Mouse (Mus musculus) kidney, adult 11 months (tissue): ENCODE results near the gene Tmem131l.
A peak's percentile ranks its signal among the peaks of the same experiment; 100 is the strongest.

Experiments used
- DNase-seq: peaks from one replicate; pipeline ENCODE4 v3.0.0; 2022

Gene Tmem131l

GRCm38 (mm10) chr3:84046206-84046605, 6.2 kb upstream of the Tmem131l start:
- DNase-seq = no peak

GRCm38 (mm10) chr3:84041739-84042138, 1.8 kb upstream of the Tmem131l start:
- no peak for DNase-seq

- no peak for DNase-seq
Measured at GRCm38 (mm10) chr3:84040476-84041082, 604 bp upstream of the Tmem131l start.

- DNase-seq = peak; percentile 67
Measured at GRCm38 (mm10) chr3:84038981-84039645, 862 bp downstream of the Tmem131l start.

- DNase-seq = no peak
Measured at GRCm38 (mm10) chr3:84038126-84038525, 1.8 kb downstream of the Tmem131l start.

GRCm38 (mm10) chr3:84037536-84037935, 2.4 kb downstream of the Tmem131l start:
- no peak for DNase-seq

- no peak for DNase-seq
Measured at GRCm38 (mm10) chr3:84036866-84037265, 3.1 kb downstream of the Tmem131l start.

- DNase-seq = no peak
Measured at GRCm38 (mm10) chr3:84035728-84036364, 4.1 kb downstream of the Tmem131l start.

GRCm38 (mm10) chr3:84034115-84034780, 5.7 kb downstream of the Tmem131l start:
- DNase-seq = no peak

- DNase-seq = no peak
Measured at GRCm38 (mm10) chr3:84032933-84033730, 6.8 kb downstream of the Tmem131l start.

- DNase-seq = no peak
Measured at GRCm38 (mm10) chr3:84032419-84032818, 7.6 kb downstream of the Tmem131l start.

GRCm38 (mm10) chr3:84031216-84031615, 8.8 kb downstream of the Tmem131l start:
- DNase-seq = no peak

- no peak for DNase-seq
Measured at GRCm38 (mm10) chr3:84028968-84029367, 11.0 kb downstream of the Tmem131l start.

GRCm38 (mm10) chr3:84027691-84028159, 12.2 kb downstream of the Tmem131l start:
- no peak for DNase-seq

- DNase-seq = no peak
Measured at GRCm38 (mm10) chr3:84024512-84025072, 15.4 kb downstream of the Tmem131l start.

GRCm38 (mm10) chr3:84022723-84023122, 17.3 kb downstream of the Tmem131l start:
- DNase-seq = no peak

- DNase-seq = no peak
Measured at GRCm38 (mm10) chr3:84022201-84022584, 17.8 kb downstream of the Tmem131l start.

GRCm38 (mm10) chr3:84021217-84022200, 18.5 kb downstream of the Tmem131l start:
- DNase-seq = no peak

- no peak for DNase-seq
Measured at GRCm38 (mm10) chr3:84020528-84020927, 19.4 kb downstream of the Tmem131l start.

- no peak for DNase-seq
Measured at GRCm38 (mm10) chr3:84015484-84016016, 24.4 kb downstream of the Tmem131l start.
